Mouse (Mus musculus) skeletal muscle tissue, adult 2 months (tissue): ENCODE data around the gene Sapcd1.

ENCODE experiments used
- DNase-seq: peaks from one replicate; pipeline ENCODE4 v3.0.0-alpha.2; 2012; ENCODE audit warnings: low read depth, low spot score

Sapcd1 gene

GRCm38 (mm10) chr17:35029691-35030532 is 2.1 kb upstream of the Sapcd1 start:
- no peak for DNase-seq

- DNase-seq = no peak
Observed at GRCm38 (mm10) chr17:35028315-35028714, 499 bp upstream of the Sapcd1 start.

- DNase-seq = no peak
Observed at GRCm38 (mm10) chr17:35026206-35026605, 1.6 kb downstream of the Sapcd1 start.

- DNase-seq = no peak
Observed at GRCm38 (mm10) chr17:35024691-35025488, 2.9 kb downstream of the Sapcd1 start.

GRCm38 (mm10) chr17:35024261-35024660 is 3.6 kb downstream of the Sapcd1 start:
- DNase-seq = no peak

- no peak for DNase-seq
Observed at GRCm38 (mm10) chr17:35023756-35024155, 4.1 kb downstream of the Sapcd1 start.

GRCm38 (mm10) chr17:35023221-35023620 is 4.6 kb downstream of the Sapcd1 start:
- DNase-seq = no peak

- DNase-seq = no peak
Observed at GRCm38 (mm10) chr17:35022541-35023060, 5.2 kb downstream of the Sapcd1 start.

- DNase-seq = no peak
Observed at GRCm38 (mm10) chr17:35021842-35022477, 5.9 kb downstream of the Sapcd1 start.

- peak; percentile 65 for DNase-seq
Observed at GRCm38 (mm10) chr17:35021163-35021808, 6.5 kb downstream of the Sapcd1 start.

- DNase-seq = no peak
Observed at GRCm38 (mm10) chr17:35020551-35020950, 7.3 kb downstream of the Sapcd1 start.

GRCm38 (mm10) chr17:35019894-35020293 is 7.9 kb downstream of the Sapcd1 start:
- DNase-seq = no peak

- DNase-seq = no peak
Observed at GRCm38 (mm10) chr17:35018171-35018570, 9.6 kb downstream of the Sapcd1 start.

GRCm38 (mm10) chr17:35017706-35018030 is 10.1 kb downstream of the Sapcd1 start:
- DNase-seq = no peak

- DNase-seq = no peak
Observed at GRCm38 (mm10) chr17:35016791-35017705, 10.8 kb downstream of the Sapcd1 start.

GRCm38 (mm10) chr17:35016376-35016775 is 11.4 kb downstream of the Sapcd1 start, which contains the start of gene Vwa7:
Gene Vwa7 (plus strand): TSS chr17:35016579.
- peak; percentile 77 for DNase-seq

- DNase-seq = no peak
Observed at GRCm38 (mm10) chr17:35015296-35015695, 12.5 kb downstream of the Sapcd1 start.

- no peak for DNase-seq
Observed at GRCm38 (mm10) chr17:35013221-35013620, 14.6 kb downstream of the Sapcd1 start.

- no peak for DNase-seq
Observed at GRCm38 (mm10) chr17:35012430-35012829, 15.4 kb downstream of the Sapcd1 start.

- no peak for DNase-seq
Observed at GRCm38 (mm10) chr17:35011440-35011839, 16.4 kb downstream of the Sapcd1 start.
